Mouse (Mus musculus) embryonic facial prominence, embryonic 13.5 days (tissue): ENCODE measurements around the gene Cdc42bpg. TPM values are rescaled to one million over a fixed set of nuclear protein-coding genes. Genes with fewer than 3 reads are reported as not detected.

Experiments used
- ATAC-seq: fragments of 200-750 bp; cut with Nextera tagmentation; 2 replicates; pipeline ENCODE4 v1.8.0; 2017; ENCODE audit warnings: low read depth; ENCODE audit not compliant: insufficient number of reproducible peaks, insufficient read depth, low FRiP score, low TSS enrichment
- H3K27ac ChIP-seq: fragments of 300-500 bp; sonication (generic); 2 replicates; pipeline ENCODE4 v1.5.1; 2015; ENCODE audit warnings: moderate library complexity, mild to moderate bottlenecking, inconsistent platforms
- H3K27me3 ChIP-seq: fragments of 300-500 bp; sonication (generic); 2 replicates; pipeline ENCODE4 v1.6.1; 2015; ENCODE audit warnings: mild to moderate bottlenecking, inconsistent platforms
- H3K36me3 ChIP-seq: fragments of 300-500 bp; sonication (generic); 2 replicates; pipeline ENCODE4 v1.6.1; 2015; ENCODE audit warnings: mild to moderate bottlenecking, inconsistent platforms
- H3K4me1 ChIP-seq: fragments of 300-500 bp; sonication (generic); 2 replicates; pipeline ENCODE4 v1.6.1; 2015; ENCODE audit warnings: inconsistent platforms
- H3K4me2 ChIP-seq: fragments of 300-500 bp; sonication (generic); 2 replicates; pipeline ENCODE4 v1.6.1; 2015; ENCODE audit warnings: moderate library complexity, mild to moderate bottlenecking, inconsistent platforms
- H3K4me3 ChIP-seq: fragments of 300-500 bp; sonication (generic); 2 replicates; pipeline ENCODE4 v1.5.1; 2015; ENCODE audit warnings: mild to moderate bottlenecking, inconsistent platforms
- H3K9ac ChIP-seq: fragments of 300-500 bp; sonication (generic); 2 replicates; pipeline ENCODE4 v1.6.1; 2015; ENCODE audit warnings: mild to moderate bottlenecking, inconsistent platforms
- H3K9me3 ChIP-seq: fragments of 300-500 bp; sonication (generic); 2 replicates; pipeline ENCODE4 v1.6.1; 2016; ENCODE audit warnings: inconsistent platforms
- WGBS: fragments of 180-500 bp; shearing (Covaris S2); methylation state at CpG from one replicate; pipeline ENCODE4 v1.1.7; 2015; ENCODE audit warnings: mixed read lengths; 5-methylcytosine and 5-hydroxymethylcytosine counted together
- polyA plus RNA-seq: library from polyadenylated mRNA; unstranded; fragments of >200 nt; fragmentation: Nextera tagmentation; extraction: Ambion mirVana; gene quantifications from 2 replicates; pipeline ENCODE4 v1.2.1, GENCODE M21; 2015

Gene Cdc42bpg
- polyA plus RNA-seq, 1 experiment from 2014 or later: 0.91 TPM

DNA sequence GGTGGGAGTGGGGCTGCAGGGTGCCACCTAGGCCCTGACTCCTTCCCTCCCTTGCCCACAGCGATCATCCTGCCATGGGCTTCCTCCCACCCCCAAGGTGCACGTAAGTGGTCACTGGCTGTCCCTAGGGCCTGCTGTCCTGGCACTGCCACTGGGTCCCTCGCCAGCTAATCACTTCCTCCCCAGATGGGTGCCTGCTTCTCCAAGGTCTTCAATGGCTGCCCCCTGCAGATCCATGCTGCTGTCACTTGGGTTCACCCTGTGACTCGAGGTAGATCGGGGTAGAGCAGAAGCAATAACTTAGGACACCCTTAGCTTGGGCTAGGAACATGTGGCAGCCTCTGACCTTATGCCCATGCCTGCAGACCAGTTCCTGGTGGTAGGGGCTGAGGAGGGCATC is 39.8 kb downstream of the Cdc42bpg start:
- 95% methylated on average over 5 of the region's 5 CpGs for WGBS
- Histone ChIP-seq H3K9ac (0 out of 2 replicates have a peak overlapping the region, but pooled peaks have one; percentile 6), H3K9me3 (no peaks in the 10 kb centered on the region), H3K27ac (no peak overlapping the region), H3K36me3 (peaks cover 59% of the 10 kb centered on the region), H3K4me1 (peaks cover 19% of the 10 kb centered on the region), H3K4me2 (no peak overlapping the region), H3K4me3 (no peak overlapping the region), H3K27me3 (no peaks in the 10 kb centered on the region)
- no peak for ATAC-seq

- H3K4me2 ChIP-seq: no peak overlapping the region
- no peak overlapping the region for H3K9ac ChIP-seq
- H3K27ac ChIP-seq: no peak overlapping the region; the same call in 1 of the 2 replicates
- peaks cover 19% of the 10 kb centered on the region for H3K4me1 ChIP-seq
- no peaks in the 10 kb centered on the region for H3K9me3 ChIP-seq
- no peak overlapping the region for H3K4me3 ChIP-seq
- WGBS: 88% methylated on average over 10 of the region's 10 CpGs
- no peaks in the 10 kb centered on the region for H3K27me3 ChIP-seq
- ATAC-seq: no peak
- H3K36me3 ChIP-seq: peaks cover 59% of the 10 kb centered on the region
Measured at GRCm38 (mm10) chr19:6346661-6347060, 40.4 kb downstream of the Cdc42bpg start.

- H3K4me1 ChIP-seq: peaks cover 17% of the 10 kb centered on the region
- H3K9me3 ChIP-seq: no peaks in the 10 kb centered on the region
- no peaks in the 10 kb centered on the region for H3K27me3 ChIP-seq
- WGBS: 92% methylated on average over 4 of the region's 4 CpGs
- H3K27ac ChIP-seq: no peak overlapping the region
- no peak for ATAC-seq
- H3K36me3 ChIP-seq: peaks cover 62% of the 10 kb centered on the region
- H3K4me2 ChIP-seq: no peak overlapping the region
- no peak overlapping the region for H3K9ac ChIP-seq
- no peak overlapping the region for H3K4me3 ChIP-seq
Measured at GRCm38 (mm10) chr19:6347615-6348014, 41.4 kb downstream of the Cdc42bpg start.

DNA sequence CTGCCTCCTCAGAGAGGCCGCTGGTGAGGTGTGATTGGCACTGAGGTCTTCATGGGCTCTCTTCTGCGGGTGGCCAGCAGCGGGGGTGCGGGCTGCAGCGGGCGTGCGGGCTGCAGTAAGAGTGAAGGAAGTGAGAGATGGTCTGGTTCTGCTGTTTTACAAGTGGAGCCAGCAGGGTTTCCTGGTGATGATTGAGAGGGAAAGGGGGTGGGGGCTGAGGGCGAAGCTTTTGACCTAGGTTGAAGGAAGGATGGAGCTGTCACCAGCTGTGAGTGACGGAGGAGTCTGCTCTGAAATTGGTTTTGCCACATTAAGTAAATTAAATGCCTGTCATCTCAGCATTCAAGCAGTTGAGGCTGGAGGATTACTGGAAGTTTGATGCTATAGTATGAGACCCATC is 42.5 kb downstream of the Cdc42bpg start:
- Histone ChIP-seq H3K9me3 (no peaks in the 10 kb centered on the region), H3K36me3 (peaks cover 62% of the 10 kb centered on the region), H3K27ac (no peak overlapping the region), H3K9ac (0 out of 2 replicates have a peak overlapping the region, but pooled peaks have one; percentile 11), H3K27me3 (no peaks in the 10 kb centered on the region), H3K4me1 (peaks cover 17% of the 10 kb centered on the region), H3K4me2 (no peak overlapping the region), H3K4me3 (no peak overlapping the region)
- ATAC-seq: no peak
- 49% methylated on average over 9 of the region's 9 CpGs for WGBS

DNA sequence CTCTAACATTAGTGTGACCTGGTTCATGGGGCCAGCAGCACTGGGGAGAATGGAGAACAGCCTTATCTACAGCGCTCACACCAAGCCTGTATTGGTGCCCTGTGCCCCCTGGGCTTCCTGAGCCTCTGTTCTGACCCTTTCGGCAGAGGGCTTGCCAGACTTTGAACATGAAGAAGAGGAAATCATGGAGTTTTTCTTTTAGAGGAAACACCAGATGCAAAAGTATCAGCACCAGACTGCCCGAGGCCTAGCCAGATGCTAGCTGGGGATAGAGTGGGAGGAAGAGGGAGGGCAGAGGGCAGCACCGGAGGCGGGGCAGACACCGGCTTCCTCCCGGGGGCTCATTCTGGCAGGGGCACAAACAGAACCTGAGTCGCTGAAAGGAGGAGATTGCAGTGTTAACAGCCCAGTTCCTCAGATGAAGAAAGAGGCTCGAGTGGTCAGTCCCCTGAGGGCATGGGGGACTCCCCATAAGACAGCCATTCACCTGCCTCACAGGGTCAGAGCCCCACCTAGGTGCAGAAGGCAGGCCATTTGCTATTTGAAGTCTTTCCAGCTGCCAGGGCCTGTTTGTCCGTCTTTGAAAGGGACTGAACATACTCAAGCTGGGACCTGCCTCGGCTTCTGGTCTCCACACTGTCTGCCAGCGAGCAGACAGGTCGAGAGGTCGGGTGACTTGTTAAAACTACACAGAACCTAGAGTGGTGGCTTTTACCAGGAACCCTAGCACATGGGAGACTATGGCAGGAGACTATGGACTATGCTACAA is 43.1 kb downstream of the Cdc42bpg start:
- Histone ChIP-seq H3K9me3 (no peaks in the 10 kb centered on the region), H3K4me2 (no peak overlapping the region), H3K4me3 (no peak overlapping the region), H3K27ac (no peak overlapping the region), H3K4me1 (peaks cover 17% of the 10 kb centered on the region), H3K9ac (peak overlapping the region; percentile 40), H3K36me3 (peaks cover 62% of the 10 kb centered on the region), H3K27me3 (no peaks in the 10 kb centered on the region)
- WGBS: 21% methylated on average over 14 of the region's 14 CpGs
- no peak for ATAC-seq

DNA sequence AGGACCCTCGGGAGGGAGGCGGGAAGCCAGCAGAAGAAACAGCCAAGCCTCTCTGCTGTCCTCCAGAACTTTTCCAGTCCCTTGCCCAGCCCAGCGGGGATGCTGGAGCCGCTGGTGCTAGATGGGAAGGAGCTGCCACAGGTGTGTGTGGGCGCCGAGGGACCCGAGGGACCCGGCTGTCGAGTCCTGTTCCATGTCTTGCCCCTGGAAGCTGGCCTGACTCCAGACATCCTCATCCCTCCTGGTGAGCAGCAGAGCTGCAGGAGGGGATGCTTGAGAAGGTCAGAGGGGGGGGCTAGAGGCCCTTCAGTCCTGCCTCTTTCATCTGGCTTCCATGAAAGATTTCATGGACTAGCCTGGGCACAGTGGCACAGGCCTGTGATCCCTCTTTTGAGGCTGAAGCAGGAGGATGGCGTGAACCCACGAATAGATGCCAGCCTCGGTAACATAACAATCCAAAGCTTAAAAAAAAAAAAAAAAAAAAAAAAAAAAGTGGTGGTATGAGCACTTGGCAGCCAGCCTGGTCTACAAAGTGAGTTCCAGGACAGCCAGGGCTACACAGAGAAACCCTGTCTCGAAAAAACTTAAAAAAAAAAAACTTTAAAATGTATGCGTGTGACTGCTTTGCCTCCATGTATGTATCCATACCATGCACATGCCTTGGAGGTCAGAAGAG is 45.3 kb downstream of the Cdc42bpg start:
- Histone ChIP-seq H3K4me3 (no peak overlapping the region), H3K9me3 (no peaks in the 10 kb centered on the region), H3K27me3 (no peaks in the 10 kb centered on the region), H3K36me3 (peaks cover 41% of the 10 kb centered on the region), H3K4me2 (no peak overlapping the region), H3K4me1 (peaks cover 17% of the 10 kb centered on the region), H3K9ac (peak overlapping the region; percentile 46; the same call in 1 of the 2 replicates), H3K27ac (peak overlapping the region; percentile 22; the same call in 1 of the 2 replicates)
- ATAC-seq: no peak
- 60% methylated on average over 14 of the region's 14 CpGs for WGBS

- H3K4me3 ChIP-seq: no peak overlapping the region
- no peaks in the 10 kb centered on the region for H3K27me3 ChIP-seq
- H3K4me1 ChIP-seq: peaks cover 17% of the 10 kb centered on the region
- H3K9ac ChIP-seq: no peak overlapping the region; the same call in 1 of the 2 replicates
- H3K9me3 ChIP-seq: no peaks in the 10 kb centered on the region
- no peak overlapping the region for H3K4me2 ChIP-seq
- no peak overlapping the region for H3K27ac ChIP-seq
- no peak for ATAC-seq
- 79% methylated on average over 2 of the region's 2 CpGs for WGBS
- H3K36me3 ChIP-seq: peaks cover 35% of the 10 kb centered on the region
Measured at GRCm38 (mm10) chr19:6352107-6352505, 45.9 kb downstream of the Cdc42bpg start.

DNA sequence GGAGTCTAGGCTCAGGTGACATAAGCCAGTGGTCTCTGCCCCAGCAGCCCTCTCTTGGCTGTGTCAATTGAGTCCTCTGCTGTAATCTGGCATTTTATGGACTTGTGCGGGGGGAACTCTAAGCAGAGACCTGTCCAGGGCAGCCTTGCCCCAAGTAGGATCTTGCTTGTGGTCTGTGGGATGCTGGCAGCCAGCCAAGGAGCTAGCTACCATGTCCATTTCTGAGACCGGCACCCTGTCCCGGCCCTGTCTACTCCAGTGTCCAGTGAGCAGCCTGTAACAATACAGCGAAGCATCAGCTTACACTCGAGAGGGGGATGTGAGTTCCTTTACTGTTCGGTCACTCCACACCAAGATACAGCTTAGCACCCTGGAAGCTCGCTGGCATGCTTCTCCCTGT is 47.8 kb downstream of the Cdc42bpg start:
- H3K27me3 ChIP-seq: no peaks in the 10 kb centered on the region
- H3K9ac ChIP-seq: no peak overlapping the region
- no peak for ATAC-seq
- H3K27ac ChIP-seq: no peak overlapping the region
- no peak overlapping the region for H3K4me2 ChIP-seq
- no peak overlapping the region for H3K4me3 ChIP-seq
- WGBS: 80% methylated on average over 7 of the region's 7 CpGs
- no peaks in the 10 kb centered on the region for H3K9me3 ChIP-seq
- peaks cover 31% of the 10 kb centered on the region for H3K36me3 ChIP-seq
- H3K4me1 ChIP-seq: peaks cover 12% of the 10 kb centered on the region

DNA sequence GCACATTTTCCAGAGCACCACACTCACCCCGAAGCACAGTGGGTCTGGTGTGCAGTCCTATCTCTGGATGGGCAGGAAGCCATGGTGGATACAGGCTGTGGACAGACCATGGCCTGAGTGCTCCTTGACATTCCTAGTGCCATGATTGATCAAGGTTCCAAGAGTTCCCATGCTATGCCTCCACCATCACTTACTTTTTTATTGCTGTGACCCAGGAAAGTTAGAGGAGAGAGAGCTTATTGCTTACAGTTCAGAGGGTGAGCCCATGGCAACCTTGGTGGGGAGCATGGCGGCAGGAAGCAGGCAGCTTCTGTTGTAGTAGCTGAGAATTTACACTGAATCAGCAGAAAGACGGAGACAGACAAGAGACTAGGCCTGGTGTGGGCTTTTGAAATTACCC is 55.0 kb downstream of the Cdc42bpg start:
- 95% methylated on average over 3 of the region's 3 CpGs for WGBS
- ATAC-seq: no peak
- H3K9me3 ChIP-seq: no peaks in the 10 kb centered on the region
- no peak overlapping the region for H3K27ac ChIP-seq
- no peak overlapping the region for H3K4me3 ChIP-seq
- H3K27me3 ChIP-seq: no peaks in the 10 kb centered on the region
- H3K4me2 ChIP-seq: no peak overlapping the region
- peaks cover 15% of the 10 kb centered on the region for H3K4me1 ChIP-seq
- no peak overlapping the region for H3K9ac ChIP-seq
- H3K36me3 ChIP-seq: peaks cover 22% of the 10 kb centered on the region

DNA sequence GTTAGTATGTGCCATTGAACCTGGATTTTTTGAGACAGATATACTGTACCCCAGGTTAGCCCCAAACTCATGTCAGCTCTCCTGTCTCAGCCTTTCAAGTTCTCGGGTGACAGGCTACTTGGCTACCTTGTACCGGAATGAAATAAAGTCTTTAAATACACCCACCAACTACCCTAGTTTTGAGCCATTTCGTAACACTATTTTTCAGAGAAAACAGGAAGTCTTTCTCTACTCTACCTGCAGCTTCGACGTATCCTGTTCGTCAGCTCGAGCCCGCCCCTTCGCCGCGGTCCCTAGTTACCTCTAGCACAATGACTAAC is 56.8 kb downstream of the Cdc42bpg start:
- no peak for ATAC-seq
- peak overlapping the region; percentile 98 for H3K4me3 ChIP-seq
- WGBS: 2% methylated on average over 11 of the region's 11 CpGs
- H3K27ac ChIP-seq: peak overlapping the region; percentile 49
- peak overlapping the region; percentile 66 for H3K4me2 ChIP-seq
- H3K9me3 ChIP-seq: no peaks in the 10 kb centered on the region
- peaks cover 24% of the 10 kb centered on the region for H3K4me1 ChIP-seq
- peak overlapping the region; percentile 99 for H3K9ac ChIP-seq
- peaks cover 39% of the 10 kb centered on the region for H3K36me3 ChIP-seq
- no peaks in the 10 kb centered on the region for H3K27me3 ChIP-seq

DNA sequence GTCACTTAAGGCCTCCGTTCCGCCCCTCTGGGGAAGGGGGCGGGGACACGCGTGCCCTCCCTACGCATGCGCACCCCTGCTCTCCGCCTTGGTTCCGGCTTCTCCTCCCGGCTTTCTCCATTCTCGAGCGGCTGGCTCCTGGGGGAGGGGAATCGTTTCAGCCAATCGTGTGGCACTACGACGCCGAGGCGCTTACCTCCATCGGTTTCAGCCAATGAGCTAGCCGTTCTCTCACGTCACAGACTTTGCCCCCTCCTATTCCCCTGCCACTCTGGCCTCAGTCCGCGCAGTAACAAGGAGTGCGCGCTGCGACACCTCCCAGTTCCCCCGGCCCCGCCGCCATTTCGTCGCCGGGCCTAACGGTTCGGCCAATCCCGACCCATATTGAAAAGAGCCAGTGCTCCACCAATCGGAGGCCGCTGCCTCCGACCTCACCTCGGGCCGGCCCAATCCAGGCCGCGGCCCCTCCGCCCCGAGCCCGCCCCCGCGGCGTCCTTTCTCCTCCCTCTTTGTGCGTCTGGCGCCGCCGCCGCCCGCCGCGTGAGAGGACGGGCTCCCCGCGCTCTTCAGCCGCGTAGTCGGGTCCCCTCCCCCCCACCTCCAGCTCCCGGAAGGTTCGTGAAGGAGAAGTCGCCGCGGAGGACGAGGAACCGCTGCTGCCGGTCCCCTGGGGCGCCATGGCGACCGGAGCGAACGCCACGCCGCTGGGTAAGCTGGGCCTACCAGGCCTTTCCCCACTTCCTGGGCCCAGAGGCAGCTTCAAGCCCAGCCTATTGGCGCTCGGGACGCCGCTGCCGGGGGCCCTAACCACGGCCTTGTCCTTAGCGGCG is 57.4 kb downstream of the Cdc42bpg start, which contains the start of gene Sf1:
Gene Sf1, plus strand, starts transcription at position 280 of the 830 bp plus-strand sequence.
- under 1% methylated on average over 85 of the region's 85 CpGs for WGBS
- Histone ChIP-seq H3K36me3 (peaks cover 42% of the 10 kb centered on the region), H3K9me3 (no peaks in the 10 kb centered on the region), H3K4me2 (peak within 1 kb of the TSS; percentile 81), H3K4me3 (peak within 1 kb of the TSS; percentile 98), H3K27ac (peak within 1 kb of the TSS; percentile 98), H3K9ac (peak within 1 kb of the TSS; percentile 99), H3K4me1 (peaks cover 24% of the 10 kb centered on the region), H3K27me3 (no peaks in the 10 kb centered on the region)
- peak; percentile 99 for ATAC-seq
